Mouse (Mus musculus) liver, embryonic 14.5 days (tissue): Measurements from ENCODE around the gene Cnr2. TPM values are rescaled to one million over a fixed set of nuclear protein-coding genes. Genes with fewer than 3 reads are reported as not detected.

Experiments
- ATAC-seq: fragments of 200-750 bp; cut with Nextera tagmentation; 2 replicates; pipeline ENCODE4 v1.8.0; 2017; ENCODE audit warnings: moderate number of reproducible peaks, mild to moderate bottlenecking, moderate library complexity; ENCODE audit not compliant: insufficient read depth
- DNase-seq, 3 experiments: peaks; one replicate each; pipeline ENCODE4 v3.0.0-alpha.2; 2012 to 2013; ENCODE audit warnings: low read depth in 3 of 3, low spot score in 3 of 3
- H3K27ac ChIP-seq: fragments of 300-500 bp; sonication (generic); 2 replicates; pipeline ENCODE4 v1.5.1; 2014; ENCODE audit warnings: moderate library complexity, mild to moderate bottlenecking, control low read depth, inconsistent platforms
- H3K27me3 ChIP-seq: fragments of 300-500 bp; sonication (generic); 2 replicates; pipeline ENCODE4 v1.6.1; 2014; ENCODE audit warnings: mild to moderate bottlenecking, low read length, moderate library complexity; ENCODE audit not compliant: control insufficient read depth, insufficient read depth
- H3K36me3 ChIP-seq: fragments of 300-500 bp; sonication (generic); replicated peaks from 2 replicates; pipeline ENCODE4 v1.6.1; 2014; ENCODE audit warnings: low read depth; ENCODE audit not compliant: control insufficient read depth, insufficient read depth
- H3K4me1 ChIP-seq, 2 experiments: fragments of 200-500 bp in 1 of 2; fragments of 300-500 bp in 1 of 2; sonication (generic) in 1 of 2; replicated peaks; 2 replicates each; pipeline ENCODE4 v1.6.1; 2012 to 2014; ENCODE audit warnings: antibody characterized with exemption in 1 of 2, inconsistent platforms in 1 of 2, low read length in 1 of 2; ENCODE audit not compliant: control insufficient read depth in 2 of 2, insufficient read depth in 2 of 2
- H3K4me2 ChIP-seq: fragments of 300-500 bp; sonication (generic); 2 replicates; pipeline ENCODE4 v1.6.1; 2014; ENCODE audit warnings: low read depth, mild to moderate bottlenecking, control low read depth, moderate library complexity
- H3K4me3 ChIP-seq, 2 experiments: fragments of 200-500 bp in 1 of 2; fragments of 300-500 bp in 1 of 2; sonication (generic) in 1 of 2; 2 replicates each; pipeline ENCODE4 v1.5.1; 2012 to 2014; ENCODE audit warnings: low read depth in 2 of 2, low read length in 2 of 2, mild to moderate bottlenecking in 2 of 2, control low read depth in 1 of 2, inconsistent platforms in 1 of 2, moderate library complexity in 1 of 2; ENCODE audit not compliant: insufficient read depth in 1 of 2
- H3K9ac ChIP-seq: fragments of 300-500 bp; sonication (generic); replicated peaks from 2 replicates; pipeline ENCODE4 v1.6.1; 2014; ENCODE audit warnings: mild to moderate bottlenecking, control low read depth, moderate library complexity
- H3K9me3 ChIP-seq: fragments of 300-500 bp; sonication (generic); 2 replicates; pipeline ENCODE4 v1.6.1; 2016; ENCODE audit warnings: low read length, mixed read lengths; ENCODE audit not compliant: control insufficient read depth
- CTCF ChIP-seq: IDR thresholded peaks from 2 replicates; pipeline ENCODE4 v1.5.1; 2016; ENCODE audit warnings: antibody characterized with exemption, low read depth, control low read depth
- EP300 ChIP-seq: IDR thresholded peaks from 2 replicates; pipeline ENCODE4 v1.6.1; 2016; ENCODE audit warnings: antibody characterized with exemption, low read depth
- WGBS: fragments of 180-500 bp; shearing (Covaris S2); extraction: QIAGEN DNeasy Blood & Tissue Kit; methylation state at CpG from one replicate; pipeline ENCODE4 v1.1.7; 2014; ENCODE audit not compliant: insufficient replicate concordance; 5-methylcytosine and 5-hydroxymethylcytosine counted together
- polyA plus RNA-seq, 2 experiments: library from polyadenylated mRNA; depleted of rRNA in 1 of 2; stranded (reverse) in 1 of 2; unstranded in 1 of 2; fragments of >200 nt; fragmentation: Nextera tagmentation in 1 of 2; extraction: Ambion mirVana in 1 of 2; gene quantifications; 2 replicates each; pipeline versions ENCODE4 v1.2.1 to v1.2.3; 2012 to 2014

The Cnr2 gene
- polyA plus RNA-seq, 2 experiments, result 2.1 to 2.5 TPM

DNA sequence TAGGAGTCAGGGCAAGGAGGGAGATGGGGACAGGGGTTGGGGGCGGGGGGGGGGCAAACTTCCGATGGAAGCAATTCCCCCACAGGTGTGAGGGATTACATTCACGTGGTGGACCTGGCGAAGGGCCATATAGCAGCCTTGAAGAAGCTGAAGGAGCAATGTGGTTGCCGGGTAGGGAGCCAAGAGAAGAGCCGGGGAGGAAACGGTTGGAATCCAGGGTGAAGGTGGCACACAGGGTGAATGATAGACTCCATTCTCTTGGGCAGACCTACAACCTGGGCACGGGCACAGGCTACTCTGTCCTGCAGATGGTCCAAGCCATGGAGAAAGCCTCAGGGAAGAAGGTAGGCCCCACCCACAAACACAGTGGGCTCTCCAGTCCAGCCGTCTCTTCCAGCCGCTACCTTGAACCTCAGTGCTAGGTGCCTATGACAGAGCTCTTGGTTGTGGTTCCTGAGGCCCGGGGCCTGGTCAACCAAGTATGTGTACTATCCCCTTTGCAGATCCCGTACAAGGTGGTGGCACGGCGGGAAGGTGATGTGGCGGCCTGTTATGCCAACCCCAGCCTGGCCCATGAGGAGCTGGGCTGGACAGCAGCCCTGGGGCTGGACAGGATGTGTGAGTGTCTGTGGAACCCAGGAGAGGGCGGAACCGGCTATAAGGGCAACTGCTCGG is 72.0 kb downstream of the Cnr2 start:
- no peaks in the 10 kb centered on the region for H3K27me3 ChIP-seq
- no peak overlapping the region for H3K4me2 ChIP-seq
- peaks cover 14% of the 10 kb centered on the region; the same call in 1 of the 2 replicates for H3K36me3 ChIP-seq
- ATAC-seq, result no peak
- H3K9ac ChIP-seq, result no peak overlapping the region
- no peak for DNase-seq
- H3K4me1 ChIP-seq, result peaks cover 10 to 17% of the 10 kb centered on the region in 2 experiments
- no peaks in the 10 kb centered on the region for H3K9me3 ChIP-seq
- 81% methylated on average over 18 of the region's 18 CpGs for WGBS
- TF ChIP-seq CTCF, result no peak
- no peak for TF ChIP-seq EP300
- H3K27ac ChIP-seq, result no peak overlapping the region
- no peak overlapping the region for H3K4me3 ChIP-seq

DNA sequence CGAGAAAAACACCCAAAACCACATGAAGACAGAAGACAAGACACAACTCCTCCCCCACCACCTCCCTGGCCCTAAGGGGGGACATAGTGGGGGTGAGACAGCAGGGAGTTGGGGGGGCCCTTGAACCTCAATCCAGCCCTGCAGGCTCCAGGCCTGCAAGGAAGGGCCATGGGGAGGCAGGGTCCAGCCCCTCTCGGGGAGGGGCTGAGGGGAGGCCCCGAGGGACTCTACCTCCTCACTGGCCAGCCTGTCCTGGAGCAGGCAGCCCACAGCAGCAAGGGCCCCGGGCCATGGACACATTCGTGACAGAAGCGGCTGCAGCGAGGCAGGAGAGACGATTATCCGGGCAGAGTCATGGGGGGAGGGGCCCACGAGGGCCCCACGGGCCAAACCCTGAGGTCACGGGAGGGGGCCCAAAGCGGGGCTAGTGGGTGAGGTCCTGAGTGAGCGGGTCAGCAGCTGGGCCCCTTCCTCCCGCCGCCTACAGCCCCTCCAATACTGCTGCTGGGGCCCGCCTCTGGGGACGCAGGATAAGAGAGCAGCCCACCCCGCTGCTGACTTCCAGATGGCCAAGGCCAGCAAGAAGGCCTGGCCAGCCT is 73.2 kb downstream of the Cnr2 start:
- Histone ChIP-seq H3K4me3 (no peak overlapping the region), H3K9ac (no peak overlapping the region), H3K36me3 (peaks cover 14% of the 10 kb centered on the region; the same call in 1 of the 2 replicates), H3K4me2 (no peak overlapping the region), H3K27me3 (no peaks in the 10 kb centered on the region), H3K27ac (no peak overlapping the region), H3K9me3 (no peaks in the 10 kb centered on the region), H3K4me1 (peaks cover 13 to 19% of the 10 kb centered on the region in 2 experiments)
- TF ChIP-seq EP300 (no peak), CTCF (no peak)
- DNase-seq (no peak), ATAC-seq (no peak)
- WGBS, result 68% methylated on average over 19 of the region's 19 CpGs

DNA sequence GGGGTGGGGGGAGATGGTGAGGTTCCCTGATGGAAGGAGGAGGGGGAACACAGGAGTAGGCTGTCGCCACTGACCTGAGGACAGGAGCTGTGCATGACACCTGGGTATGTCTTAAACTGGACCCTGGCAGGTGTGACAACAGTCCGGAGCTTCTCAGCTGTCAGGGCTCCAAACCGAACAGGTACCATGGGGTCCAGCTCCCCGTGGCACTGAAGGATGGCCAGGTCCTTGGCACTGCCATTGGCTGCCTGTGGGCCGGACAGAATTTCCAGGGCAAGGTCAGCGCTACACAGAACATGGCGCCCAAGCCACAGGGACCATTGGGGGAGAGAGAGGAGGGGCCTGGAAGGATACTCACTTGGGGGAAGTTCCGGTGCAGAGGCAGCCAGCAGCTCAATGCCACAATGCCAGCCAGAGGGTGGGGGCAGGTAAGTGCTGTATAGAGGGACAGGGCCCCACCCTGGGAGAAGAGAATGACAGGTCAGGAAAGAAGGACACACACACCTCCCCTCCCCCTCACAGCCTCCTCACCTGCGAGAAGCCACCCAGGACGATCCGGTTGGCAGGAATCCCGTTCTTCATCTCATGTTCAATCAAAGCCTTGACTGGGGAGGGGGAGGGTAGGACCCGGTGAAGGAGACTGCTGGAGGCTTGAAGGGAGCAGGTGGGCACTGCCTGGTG is 74.0 kb downstream of the Cnr2 start:
- peaks cover 13 to 20% of the 10 kb centered on the region in 2 experiments for H3K4me1 ChIP-seq
- peaks cover 14% of the 10 kb centered on the region; the same call in 1 of the 2 replicates for H3K36me3 ChIP-seq
- 82% methylated on average over 13 of the region's 13 CpGs for WGBS

More for the DNA sequence above, 74.0 kb downstream of the Cnr2 start:
- TF ChIP-seq CTCF (no peak), EP300 (no peak)
- no peaks in the 10 kb centered on the region for H3K9me3 ChIP-seq
- no peaks in the 10 kb centered on the region for H3K27me3 ChIP-seq
- H3K4me3 ChIP-seq, result no peak overlapping the region
- no peak overlapping the region for H3K9ac ChIP-seq
- no peak overlapping the region for H3K27ac ChIP-seq
- no peak overlapping the region for H3K4me2 ChIP-seq
- no peak for DNase-seq
- ATAC-seq, result no peak

Other genes starting within 250 kb of the Cnr2 start
- gene Ifnlr1, start 209.1 kb upstream of the Cnr2 start, polyA plus RNA-seq (2012; rRNA removed), result 0.10 and 0.13 TPM in 2 replicates
- 0.06 and 0.09 TPM in 2 replicates for gene Ifnlr1, start 209.1 kb upstream of the Cnr2 start, polyA plus RNA-seq (2014; fragmentation: Nextera tagmentation; extraction: Ambion mirVana)
- gene Il22ra1, start 167.2 kb upstream of the Cnr2 start, polyA plus RNA-seq (2012; rRNA removed), result 0.98 and 1.3 TPM in 2 replicates
- 0.36 and 0.54 TPM in 2 replicates for gene Il22ra1, start 167.2 kb upstream of the Cnr2 start, polyA plus RNA-seq (2014; fragmentation: Nextera tagmentation; extraction: Ambion mirVana)
- gene Myom3, start 135.7 kb upstream of the Cnr2 start, polyA plus RNA-seq (2012; rRNA removed), result 0.03 and 0.06 TPM in 2 replicates
- 0.04 TPM in 1 of 2 replicates, not detected in the other for gene Myom3, start 135.7 kb upstream of the Cnr2 start, polyA plus RNA-seq (2014; fragmentation: Nextera tagmentation; extraction: Ambion mirVana)
- 33.2 and 49.6 TPM in 2 replicates for gene Srsf10, start 39.6 kb upstream of the Cnr2 start, polyA plus RNA-seq (2012; rRNA removed)
- gene Srsf10, start 39.6 kb upstream of the Cnr2 start, polyA plus RNA-seq (2014; fragmentation: Nextera tagmentation; extraction: Ambion mirVana), result 108 and 110 TPM in 2 replicates
- 25.4 and 43.4 TPM in 2 replicates for gene Pnrc2, start 21.5 kb upstream of the Cnr2 start, polyA plus RNA-seq (2012; rRNA removed)
- 80.2 and 81.9 TPM in 2 replicates for gene Pnrc2, start 21.5 kb upstream of the Cnr2 start, polyA plus RNA-seq (2014; fragmentation: Nextera tagmentation; extraction: Ambion mirVana)
- gene Fuca1, start 25.3 kb downstream of the Cnr2 start, polyA plus RNA-seq (2012; rRNA removed), result 8.8 and 12.0 TPM in 2 replicates
- 19.0 and 23.6 TPM in 2 replicates for gene Fuca1, start 25.3 kb downstream of the Cnr2 start, polyA plus RNA-seq (2014; fragmentation: Nextera tagmentation; extraction: Ambion mirVana)
- gene Hmgcl, start 51.1 kb downstream of the Cnr2 start, polyA plus RNA-seq (2012; rRNA removed), result 28.9 and 43.4 TPM in 2 replicates
- gene Hmgcl, start 51.1 kb downstream of the Cnr2 start, polyA plus RNA-seq (2014; fragmentation: Nextera tagmentation; extraction: Ambion mirVana), result 71.9 and 76.5 TPM in 2 replicates
- 20.5 and 22.8 TPM in 2 replicates for gene Gale, start 68.3 kb downstream of the Cnr2 start, polyA plus RNA-seq (2012; rRNA removed)
- 32.6 and 38.0 TPM in 2 replicates for gene Gale, start 68.3 kb downstream of the Cnr2 start, polyA plus RNA-seq (2014; fragmentation: Nextera tagmentation; extraction: Ambion mirVana)
- 26.5 and 29.2 TPM in 2 replicates for gene Lypla2, start 77.2 kb downstream of the Cnr2 start, polyA plus RNA-seq (2012; rRNA removed)
- 30.6 and 36.8 TPM in 2 replicates for gene Lypla2, start 77.2 kb downstream of the Cnr2 start, polyA plus RNA-seq (2014; fragmentation: Nextera tagmentation; extraction: Ambion mirVana)
- 40.2 and 49.0 TPM in 2 replicates for gene Pithd1, start 91.9 kb downstream of the Cnr2 start, polyA plus RNA-seq (2012; rRNA removed)
- gene Pithd1, start 91.9 kb downstream of the Cnr2 start, polyA plus RNA-seq (2014; fragmentation: Nextera tagmentation; extraction: Ambion mirVana), result 71.2 and 79.5 TPM in 2 replicates
- gene Eloa, start 126.4 kb downstream of the Cnr2 start, polyA plus RNA-seq (2012; rRNA removed), result 9.7 and 16.2 TPM in 2 replicates
- 29.0 and 30.0 TPM in 2 replicates for gene Eloa, start 126.4 kb downstream of the Cnr2 start, polyA plus RNA-seq (2014; fragmentation: Nextera tagmentation; extraction: Ambion mirVana)
- 457 and 805 TPM in 2 replicates for gene Rpl11, start 158.0 kb downstream of the Cnr2 start, polyA plus RNA-seq (2012; rRNA removed)
- 325 and 341 TPM in 2 replicates for gene Rpl11, start 158.0 kb downstream of the Cnr2 start, polyA plus RNA-seq (2014; fragmentation: Nextera tagmentation; extraction: Ambion mirVana)
- gene Id3, start 248.1 kb downstream of the Cnr2 start, polyA plus RNA-seq (2012; rRNA removed), result 23.0 and 29.8 TPM in 2 replicates
- gene Id3, start 248.1 kb downstream of the Cnr2 start, polyA plus RNA-seq (2014; fragmentation: Nextera tagmentation; extraction: Ambion mirVana), result 33.2 and 33.8 TPM in 2 replicates